Mouse (Mus musculus) telencephalon, adult 2 months (tissue): ENCODE measurements around the gene Tbrg1.

Experiments
- DNase-seq: peaks from one replicate; pipeline ENCODE4 v3.0.0-alpha.2; 2011; ENCODE audit warnings: low read depth, low spot score

Gene Tbrg1

DNA sequence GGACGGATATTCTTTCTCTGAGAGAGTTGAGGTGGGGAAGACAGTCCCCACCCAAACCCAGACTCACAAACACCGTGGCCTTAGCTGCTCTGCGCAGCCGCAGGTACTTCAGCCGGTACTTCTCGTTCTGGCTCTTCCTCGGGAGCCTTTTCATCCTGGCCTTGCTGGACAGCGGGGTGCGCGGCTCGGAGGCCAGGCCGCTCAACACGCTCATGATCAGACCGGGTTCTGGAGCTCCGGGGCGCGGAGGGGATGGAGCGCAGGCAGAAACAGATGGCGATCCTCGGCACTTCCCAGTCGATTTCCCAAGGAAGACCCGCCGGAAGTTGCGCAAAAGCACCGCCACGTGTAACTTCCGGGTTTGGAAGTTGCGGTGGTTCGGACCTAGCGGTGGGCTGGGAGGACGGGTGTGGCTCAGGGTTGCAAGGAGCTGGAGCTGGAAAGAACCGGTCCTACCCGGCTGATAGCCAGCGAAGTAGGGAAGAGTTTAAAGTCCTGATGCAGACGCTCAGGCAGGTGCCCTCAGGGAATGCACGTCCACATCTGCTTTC is at the start of gene Tbrg1:
TSS of gene Tbrg1 (minus strand) at position 382 of the 551 bp plus-strand sequence.
- no peak for DNase-seq

DNA sequence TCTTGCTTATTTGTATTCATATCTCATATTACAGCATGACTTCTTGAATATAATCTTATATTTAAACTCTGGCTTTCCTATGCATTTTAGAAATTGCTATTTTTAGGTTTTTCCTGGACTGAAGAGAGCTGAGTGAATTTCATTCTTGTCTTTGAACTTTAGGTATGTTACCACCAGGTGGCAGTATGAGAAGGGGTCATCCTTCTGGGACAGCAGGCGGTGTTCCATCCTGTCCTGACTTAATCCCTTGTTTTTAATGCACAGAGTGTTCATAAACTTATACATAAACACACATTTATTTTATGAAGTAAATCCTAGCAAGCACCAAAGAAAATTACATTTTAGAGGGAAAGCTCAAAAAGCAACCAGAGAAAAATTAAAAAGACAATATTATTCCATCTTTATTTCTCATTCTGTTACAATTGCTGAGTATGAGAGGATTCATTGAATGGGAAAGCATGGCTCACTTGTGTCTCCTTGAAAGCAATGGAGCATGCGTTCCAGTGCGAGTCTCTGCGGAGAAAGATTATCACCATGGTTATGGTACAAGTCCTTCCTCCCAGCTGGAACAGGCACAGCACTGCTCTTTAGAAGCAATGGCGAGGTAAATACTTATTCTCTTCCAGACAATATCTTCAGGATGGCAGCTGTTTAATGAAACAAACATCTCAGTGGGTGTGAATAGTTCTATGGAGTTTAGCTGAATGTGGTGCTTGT is 33.0 kb upstream of the Tbrg1 start:
- DNase-seq: no peak

DNA sequence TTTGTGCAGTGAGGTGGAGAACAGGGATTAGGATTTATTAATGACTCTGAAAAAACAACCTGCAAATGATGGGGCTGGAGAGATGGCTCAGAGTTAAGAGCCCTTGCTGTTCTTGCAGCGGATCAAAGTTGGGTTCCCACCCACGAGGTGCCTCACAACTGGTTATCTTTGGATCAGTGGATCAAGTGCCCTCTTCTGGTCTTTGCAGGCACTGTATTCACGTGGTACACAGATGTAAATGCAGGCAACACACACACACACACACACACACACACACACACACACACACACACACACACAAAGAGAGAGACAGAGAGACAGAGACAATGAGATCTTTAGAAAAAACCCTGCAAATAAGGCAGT is 30.8 kb upstream of the Tbrg1 start:
- DNase-seq: no peak

DNA sequence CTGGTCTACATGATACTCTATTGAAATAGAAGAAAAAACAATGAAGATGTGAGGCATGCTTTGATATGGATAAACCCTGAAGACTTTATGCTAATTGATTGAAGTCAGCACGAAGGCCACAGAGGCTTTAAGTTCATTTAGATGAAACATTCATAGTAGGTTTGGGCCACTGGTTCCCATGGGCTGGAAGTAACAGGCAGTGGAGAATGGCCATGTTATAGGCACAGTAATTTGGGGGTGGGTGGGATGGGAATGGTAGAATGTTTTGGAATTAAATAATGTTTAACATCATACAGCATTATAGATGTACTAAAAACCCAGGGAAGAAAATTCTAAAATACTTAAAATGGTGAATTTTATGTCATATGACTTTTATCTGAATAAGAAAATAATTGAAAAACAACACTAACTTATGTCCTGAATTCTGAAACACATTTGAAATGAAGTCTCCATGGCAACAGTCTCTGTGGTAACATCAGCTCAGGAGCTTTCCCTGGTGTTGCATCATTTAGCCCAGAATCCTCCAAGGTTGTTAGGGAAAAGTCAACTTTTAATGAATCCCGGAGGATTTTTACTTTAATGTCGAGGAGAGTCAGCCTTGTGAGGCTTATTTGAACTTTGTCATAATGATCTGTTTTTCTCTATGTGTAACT is 30.3 kb upstream of the Tbrg1 start:
- peak; percentile 74 for DNase-seq

DNA sequence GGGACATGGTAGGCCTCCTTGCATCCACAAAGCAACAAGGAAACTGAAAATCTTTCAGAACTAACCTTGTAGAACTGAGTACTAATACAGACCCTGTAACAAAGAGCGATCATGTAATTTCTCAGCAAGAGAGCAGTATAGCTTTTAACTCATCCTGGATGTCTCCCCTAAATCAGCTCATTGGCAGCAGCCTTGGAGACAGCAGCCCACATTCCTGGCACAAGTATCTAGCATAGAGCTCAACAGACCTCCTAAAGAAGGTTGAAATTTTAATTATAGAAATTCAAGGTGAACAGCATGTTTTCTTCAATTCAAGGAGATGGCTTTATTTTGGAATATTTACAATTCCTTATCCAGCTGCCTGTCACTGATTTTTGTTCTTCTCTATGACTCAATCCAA is 24.0 kb upstream of the Tbrg1 start:
- peak; percentile 50 for DNase-seq

DNA sequence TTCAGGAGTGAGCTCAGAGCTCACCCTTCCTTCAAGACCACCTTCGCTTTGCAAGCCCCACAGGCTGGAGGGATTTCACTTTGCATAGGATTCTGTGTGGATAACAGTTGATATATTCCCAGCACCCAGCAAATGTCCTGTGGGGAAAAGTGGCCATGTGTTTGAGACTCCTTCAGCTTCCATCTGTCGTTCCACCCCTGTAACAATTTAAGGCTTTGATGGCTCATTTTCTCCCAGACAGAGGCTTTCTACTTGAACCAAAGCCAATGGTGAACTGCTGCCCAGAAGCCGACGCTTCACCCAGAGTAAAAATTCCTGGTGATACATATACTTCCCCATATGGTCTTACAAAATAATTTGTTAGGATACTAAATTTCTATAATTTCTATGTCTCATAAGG is 18.2 kb upstream of the Tbrg1 start:
- peak; percentile 78 for DNase-seq

DNA sequence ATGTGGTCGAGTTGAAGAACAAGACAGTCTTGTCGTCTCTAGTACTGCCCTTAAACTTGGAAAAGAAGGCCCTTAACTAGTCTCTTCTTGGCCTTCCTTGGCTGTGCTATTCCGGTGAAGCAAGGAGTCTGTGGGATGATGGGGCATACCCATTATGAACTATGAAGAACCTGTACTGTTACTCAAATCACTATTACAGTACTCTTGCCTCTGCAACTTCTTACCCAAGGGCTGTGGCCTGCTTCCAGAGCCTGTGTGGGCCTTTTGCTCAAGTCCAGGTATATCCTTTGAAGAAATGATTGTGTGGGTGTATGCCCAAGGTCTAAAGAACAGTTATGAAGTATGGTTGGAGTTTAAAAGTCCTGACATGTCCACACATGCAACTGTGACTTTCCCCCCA is 13.1 kb upstream of the Tbrg1 start:
- DNase-seq: no peak

DNA sequence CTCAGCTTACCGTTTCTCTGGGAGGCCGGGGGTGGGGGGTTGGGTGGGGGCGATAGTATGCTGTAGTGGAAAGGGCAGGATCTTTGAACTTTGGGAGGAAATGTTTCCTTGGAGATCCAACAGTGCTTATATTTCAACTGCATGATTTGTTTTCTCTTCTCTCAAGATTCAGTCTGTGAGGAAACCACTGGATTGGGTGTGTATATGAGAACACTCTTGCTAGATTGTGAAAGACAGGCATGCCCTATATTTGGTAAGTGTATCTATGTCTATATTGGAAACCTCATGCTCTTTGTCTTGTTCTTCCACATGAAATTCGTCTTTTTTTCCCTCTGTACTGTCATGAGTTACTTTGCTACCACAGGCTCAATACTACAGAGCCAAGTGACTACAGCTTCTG is 12.6 kb upstream of the Tbrg1 start:
- DNase-seq: no peak

DNA sequence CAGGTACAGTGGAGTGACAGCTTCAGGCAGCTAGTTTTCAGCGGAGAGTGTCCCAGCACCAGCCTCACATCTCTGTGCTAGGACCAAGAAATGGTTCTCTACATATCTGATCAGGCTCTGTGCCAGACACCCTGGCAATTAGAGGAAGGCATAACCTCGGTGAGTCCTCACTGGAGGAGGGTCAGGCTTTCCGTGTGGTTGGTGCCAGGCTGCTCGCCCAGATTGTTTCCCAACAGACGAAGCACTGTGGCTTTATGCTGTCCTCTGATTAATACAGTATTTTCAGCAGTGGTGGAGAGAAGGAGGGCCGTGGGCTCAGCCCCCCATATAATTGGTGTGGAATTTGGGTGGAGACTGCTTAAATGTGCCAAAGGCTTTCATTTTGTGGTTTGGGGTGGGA is 12.0 kb upstream of the Tbrg1 start, which contains the start of gene Panx3:
TSS of gene Panx3 (minus strand) at position 121 of the 400 bp plus-strand sequence.
- DNase-seq: no peak

DNA sequence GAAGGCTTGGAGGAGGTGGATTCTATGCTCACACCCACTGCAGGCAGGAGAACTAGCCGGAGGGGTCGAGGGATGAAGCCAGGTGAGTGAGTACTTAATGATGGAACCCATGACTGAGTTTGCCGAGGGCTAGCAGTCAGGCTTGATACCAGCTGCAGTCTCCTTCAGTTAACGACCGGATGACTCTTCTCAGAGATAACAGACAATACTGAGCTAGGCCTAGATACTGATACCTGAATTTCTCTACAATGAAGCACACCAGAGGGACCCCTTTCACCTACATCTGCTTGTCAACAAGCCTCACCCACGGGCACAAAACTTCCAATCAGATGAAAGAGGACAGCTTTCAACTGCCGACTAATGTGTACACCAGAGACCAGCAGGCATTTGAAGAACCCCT is 8.9 kb upstream of the Tbrg1 start:
- no peak for DNase-seq

DNA sequence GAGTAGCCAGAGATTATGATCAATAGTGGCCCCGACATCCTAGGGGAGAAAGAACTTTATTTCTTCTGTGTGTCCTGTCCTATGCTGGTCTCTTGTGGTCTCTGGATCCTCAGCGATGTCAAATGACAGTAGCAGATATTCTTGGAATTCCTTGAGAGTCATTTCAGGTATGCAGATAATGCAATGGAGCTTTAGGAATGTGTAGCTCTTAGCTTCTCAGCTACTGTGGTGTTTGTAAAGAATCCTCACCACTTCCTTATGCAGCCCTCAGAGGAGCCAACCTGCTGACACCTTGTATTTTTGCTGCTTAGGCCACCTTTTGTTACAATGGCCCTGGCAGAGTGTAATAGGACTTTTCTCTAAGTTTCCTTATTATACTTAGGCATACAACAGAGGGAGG is 7.5 kb upstream of the Tbrg1 start:
- no peak for DNase-seq

DNA sequence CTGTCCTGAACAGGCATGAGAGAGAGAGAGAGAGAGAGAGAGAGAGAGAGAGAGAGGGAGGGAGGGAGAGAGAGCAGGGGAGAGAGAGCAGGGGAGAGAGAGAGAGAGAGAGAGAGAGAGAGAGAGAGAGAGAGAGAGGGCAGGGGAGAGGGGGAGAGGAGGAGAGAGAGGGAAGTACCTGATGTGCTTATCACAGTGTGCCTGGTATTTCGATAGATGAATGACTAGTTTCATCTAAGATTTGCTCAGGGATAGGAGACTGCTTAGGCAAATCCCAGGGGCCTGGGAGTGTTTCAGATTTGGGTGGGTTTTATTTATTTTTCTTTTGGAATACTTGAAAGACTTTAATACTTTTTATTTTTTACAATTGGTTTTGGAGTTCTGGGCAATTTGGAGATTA is 6.1 kb upstream of the Tbrg1 start:
- no peak for DNase-seq

DNA sequence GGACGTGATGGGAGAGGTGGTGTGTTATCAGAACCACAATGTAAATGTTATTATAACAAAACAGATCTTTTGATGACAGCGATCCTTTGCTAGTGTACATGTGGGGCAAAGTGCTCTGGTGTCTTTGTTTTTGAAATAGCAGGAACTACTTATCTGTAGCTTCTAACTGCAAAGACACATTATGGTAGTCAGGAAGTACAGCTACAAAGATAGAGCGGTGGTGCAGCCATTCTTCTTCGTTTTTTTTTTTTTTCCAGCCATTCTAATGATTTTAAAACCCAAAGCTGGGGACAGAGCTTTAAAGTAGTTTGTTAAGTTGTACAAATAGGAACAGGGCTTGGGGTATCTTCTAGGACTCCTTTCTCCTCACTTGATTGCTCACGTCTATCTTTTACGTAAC is 2.3 kb upstream of the Tbrg1 start:
- DNase-seq: no peak

DNA sequence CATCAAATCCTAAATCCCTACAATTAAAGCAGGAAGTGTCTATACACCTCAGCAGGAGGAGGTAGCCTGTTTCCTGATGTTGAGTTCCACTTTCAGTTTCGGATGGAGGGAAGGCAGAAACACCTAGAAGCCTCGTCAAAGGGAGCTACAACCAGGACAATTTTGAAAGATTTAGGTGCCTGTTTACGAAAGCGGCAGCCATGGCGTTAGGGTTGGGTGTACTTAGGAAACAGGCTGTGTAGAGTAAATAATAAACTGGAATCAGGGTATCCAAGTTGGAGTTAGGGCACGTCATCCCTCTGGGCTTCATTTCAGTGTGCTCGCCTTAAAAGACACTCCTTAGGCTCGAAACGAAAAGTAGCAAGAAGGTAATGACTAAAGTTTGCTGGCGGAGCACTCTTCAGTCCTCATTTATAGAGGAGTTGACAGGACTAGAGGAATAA is 652 bp downstream of the Tbrg1 start:
- no peak for DNase-seq

DNA sequence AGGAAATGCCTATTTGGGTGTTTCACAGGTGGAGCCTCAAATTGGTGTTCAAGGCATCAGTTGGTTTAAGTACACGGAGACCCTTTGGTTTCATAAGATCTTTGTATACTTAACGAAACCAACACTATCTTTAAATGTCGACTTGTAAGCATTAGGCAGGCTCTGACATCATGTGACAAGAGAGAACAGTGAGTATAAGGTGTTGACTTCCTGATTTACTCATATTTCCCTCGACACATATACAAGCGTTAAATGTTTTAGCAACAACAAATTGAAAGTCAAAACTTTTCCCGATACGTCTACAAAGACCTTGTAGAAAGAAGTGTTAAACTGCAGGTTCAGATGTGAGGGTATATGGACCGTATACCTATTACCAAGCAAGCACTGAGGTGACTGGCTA is 1.2 kb downstream of the Tbrg1 start:
- DNase-seq: no peak

DNA sequence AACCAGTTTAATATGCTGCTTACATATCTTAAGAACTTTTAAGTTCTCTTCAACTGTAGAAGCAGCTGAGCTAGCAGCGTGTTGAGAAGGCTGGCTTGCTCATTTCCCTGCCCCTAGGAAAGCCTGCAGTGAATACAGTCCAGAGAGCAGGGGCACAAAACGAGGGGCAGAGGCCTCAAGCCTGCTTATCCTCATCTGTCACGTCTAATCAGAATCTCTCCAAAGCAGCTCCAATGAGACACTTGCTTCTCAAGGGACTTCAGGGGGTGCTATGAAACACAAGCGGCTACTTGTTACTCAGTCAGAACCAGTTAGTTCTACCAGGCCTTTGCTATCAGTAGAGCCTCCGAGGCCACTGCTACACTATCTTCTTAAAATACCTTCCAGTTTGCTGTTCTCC is 3.3 kb downstream of the Tbrg1 start:
- no peak for DNase-seq

DNA sequence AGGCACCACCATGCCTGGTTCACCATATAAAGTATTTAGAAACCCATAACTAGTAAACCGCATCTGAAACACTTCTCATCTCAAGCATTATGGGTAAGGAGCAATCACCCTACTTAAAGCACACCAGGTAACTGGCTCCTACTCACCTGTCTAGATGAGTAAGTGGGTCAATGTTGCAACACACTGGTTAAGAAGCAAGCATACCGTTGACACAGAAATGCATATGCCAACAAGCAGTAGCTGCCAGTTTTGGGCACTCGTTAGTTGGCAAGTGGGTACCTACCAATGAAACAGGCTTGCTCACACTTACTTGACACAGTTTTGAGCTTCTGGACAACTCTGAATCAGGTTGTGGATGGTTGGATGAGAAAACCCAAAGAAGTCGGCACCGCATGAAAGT is 6.5 kb downstream of the Tbrg1 start:
- no peak for DNase-seq

DNA sequence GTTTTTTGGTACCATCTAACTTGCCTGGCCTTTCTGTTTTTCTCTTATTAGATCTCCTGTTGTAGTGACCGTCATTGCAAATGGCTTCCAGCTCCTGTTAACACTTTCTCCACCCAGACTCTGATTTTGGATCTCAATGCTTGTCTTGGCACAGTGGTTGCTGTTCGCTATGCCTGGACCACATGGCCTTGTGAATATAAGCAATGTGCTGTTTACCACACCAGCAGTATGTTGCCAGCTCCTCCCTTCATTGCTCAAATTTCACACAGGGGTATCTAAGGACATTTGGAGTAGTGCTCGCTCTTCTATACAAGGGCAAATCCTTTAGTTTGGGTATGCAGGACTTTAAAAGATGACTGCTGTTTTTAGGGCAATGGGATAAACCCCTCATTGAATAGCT is 10.9 kb downstream of the Tbrg1 start:
- DNase-seq: no peak

DNA sequence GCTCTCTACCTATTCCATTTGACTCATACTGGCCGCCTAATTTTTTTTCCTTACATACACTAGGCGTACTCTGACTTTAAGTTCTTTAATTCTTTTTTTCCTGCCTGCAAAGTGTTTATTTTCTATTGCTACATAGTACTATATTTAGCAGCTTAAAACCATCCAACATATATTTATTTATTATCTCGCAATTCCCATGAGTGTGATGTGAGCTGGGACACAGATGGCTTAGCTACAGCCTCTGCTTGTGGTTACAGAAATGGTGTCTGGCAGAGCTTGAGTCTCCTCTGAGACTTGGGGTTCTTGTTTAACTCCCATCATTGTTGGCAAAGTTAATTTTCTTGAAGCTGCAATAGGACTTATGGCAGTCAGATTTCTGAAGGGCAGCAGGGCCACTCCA is 18.4 kb downstream of the Tbrg1 start:
- no peak for DNase-seq

DNA sequence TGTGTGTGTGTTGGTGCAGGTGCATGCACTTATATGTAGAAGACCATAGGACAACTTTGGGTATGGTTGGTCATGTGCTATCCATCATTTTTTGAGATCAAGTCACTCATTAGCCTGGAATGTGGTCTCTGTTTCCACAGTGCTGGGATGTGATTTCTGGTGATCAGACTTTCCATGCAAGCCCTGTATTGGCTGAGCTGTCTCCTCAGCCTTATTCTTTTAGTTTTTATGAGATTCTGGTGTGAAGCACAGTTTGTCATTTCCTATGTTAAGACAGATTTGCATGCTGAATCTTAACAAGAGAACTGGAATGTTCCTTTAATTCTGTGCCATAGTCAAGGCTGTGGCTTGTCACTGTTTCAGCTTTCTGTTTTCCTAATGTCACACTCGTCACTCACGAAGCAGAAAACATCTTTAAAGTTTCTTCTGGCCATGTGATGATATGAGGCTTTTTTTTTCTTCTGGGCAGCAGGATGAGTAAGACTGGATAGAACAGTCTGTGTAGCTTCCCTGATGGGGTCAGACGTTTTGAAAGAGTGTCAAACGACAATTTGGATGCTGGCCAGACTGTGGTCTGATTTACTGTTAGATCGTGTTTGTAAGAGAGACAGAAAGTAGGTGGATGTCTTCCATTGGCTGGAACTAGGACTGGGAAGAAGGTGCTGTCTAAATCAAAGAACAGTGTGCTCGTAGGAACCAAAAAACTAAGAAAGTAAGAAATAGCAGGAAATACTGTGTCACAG is 20.1 kb downstream of the Tbrg1 start:
- no peak for DNase-seq

DNA sequence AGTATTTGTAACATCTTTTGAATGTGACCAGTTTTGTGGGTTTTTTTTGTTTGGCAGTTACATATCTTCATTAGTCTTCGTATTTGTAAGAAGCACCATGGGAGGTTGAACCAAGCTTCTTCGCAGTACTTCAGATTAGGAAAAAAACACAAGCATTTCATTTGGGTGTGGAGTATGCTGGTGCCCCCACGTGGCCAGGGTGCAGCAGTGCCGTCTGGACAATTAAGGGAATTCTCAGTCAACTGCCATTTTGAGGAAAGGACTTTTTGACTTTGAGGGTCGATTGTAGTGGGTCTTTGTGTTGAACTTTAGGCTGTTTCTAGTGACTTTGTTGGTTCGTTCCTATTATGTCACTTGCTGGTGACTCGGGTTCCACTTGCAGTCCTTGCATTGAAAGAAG is 20.8 kb downstream of the Tbrg1 start:
- DNase-seq: no peak

DNA sequence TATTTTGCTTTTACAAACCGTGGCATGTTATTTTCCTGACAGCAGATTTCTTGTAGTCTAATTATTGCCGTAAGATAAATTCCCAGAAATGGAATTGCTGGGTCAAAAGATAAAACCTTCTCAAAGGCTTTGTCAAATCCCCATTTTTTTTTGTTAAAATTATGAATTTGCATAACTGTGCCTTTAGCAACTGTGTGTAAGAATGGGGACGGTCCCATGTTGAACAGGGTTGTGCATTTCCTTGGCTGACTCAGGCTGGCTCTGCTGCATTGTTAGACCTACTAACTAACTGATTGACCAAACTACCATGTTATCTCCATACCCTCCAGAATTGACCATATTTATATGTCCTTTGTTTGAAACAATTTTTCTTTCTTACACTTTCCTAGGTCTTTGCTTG is 22.8 kb downstream of the Tbrg1 start:
- no peak for DNase-seq

DNA sequence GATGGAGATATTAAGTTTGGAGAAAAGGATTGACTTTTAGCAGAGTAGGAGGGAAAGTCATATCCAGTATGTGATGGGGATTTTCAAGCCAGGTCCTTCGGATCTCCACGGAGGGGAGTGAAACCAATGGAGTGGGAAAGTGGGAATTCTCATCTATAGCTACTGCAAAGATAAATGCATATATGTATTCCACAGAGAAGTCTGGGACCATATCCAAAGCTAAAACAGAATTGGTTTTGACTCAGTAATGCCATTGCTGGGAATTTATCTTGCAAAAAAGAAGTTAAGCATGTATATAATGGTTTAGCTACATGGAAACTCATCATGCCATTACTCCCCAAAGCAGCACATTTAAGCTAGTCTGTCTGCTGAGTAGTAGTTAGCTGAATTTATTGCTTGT is 24.8 kb downstream of the Tbrg1 start:
- DNase-seq: no peak
